8 mouse cellular contexts compared by ENCODE assay signal in genomic region chr15:100686989-100687388, GRCm38 (mm10). TPM values are rescaled to one million over a fixed set of nuclear protein-coding genes. Genes with fewer than 3 reads are reported as not detected.
DNase-seq lines count a peak whose midpoint lies in the region; ATAC-seq lines count a peak whose summit lies in the region.

No protein-coding gene starts in this region.

- peaks cover 9% of the 10 kb centered on the region for H3K9me3 ChIP-seq in erythroblast, embryonic 14.5 days (ENCODE audit: control insufficient read depth, low read length)

- H3K4me3 ChIP-seq in erythroblast, embryonic 14.5 days (replicated peaks): peak overlapping the region; percentile 40

- peaks cover 41% of the 10 kb centered on the region for H3K4me1 ChIP-seq in erythroblast, embryonic 14.5 days (ENCODE audit: control insufficient read depth)

- intact Hi-C loops in left cerebral cortex, postnatal 4 days (cut with DNase I): no loop called here

- peak; percentile 56; the same call in 1 of the 2 replicates for ATAC-seq in frontal cortex, adult (ENCODE audit: low TSS enrichment)

- no peaks in the 10 kb centered on the region for H3K36me3 ChIP-seq in erythroblast, embryonic 14.5 days (ENCODE audit: control insufficient read depth)

- no peaks in the 10 kb centered on the region for H3K27me3 ChIP-seq in erythroblast, embryonic 14.5 days (ENCODE audit: control insufficient read depth)

- DNase-seq in frontal cortex, postnatal 14 days (ENCODE audit: low spot score in 2 of 2): no peak
- DNase-seq in CD4-positive, CD25-positive, alpha-beta regulatory T cell, adult 2 months (ENCODE audit: low read depth, low spot score): peak; percentile 71
- peak; percentile 54 for DNase-seq in naive thymus-derived CD4-positive, alpha-beta T cell, adult 2 months (ENCODE audit: low read depth)
- no peak for DNase-seq in layer of hippocampus, adult 8-10 months (ENCODE audit: low spot score in 2 of 2)
- DNase-seq in cerebellum, postnatal 4 days (ENCODE audit: low spot score in 2 of 2): no peak
- no peak for DNase-seq in left cerebral cortex, postnatal 4 days

RNA-seq across cellular contexts. Expression of gene Cela1, which starts 0.7 kb away (rescaled TPM):
- 0.08 and 0.41 TPM in 2 replicates for polyA plus RNA-seq in erythroblast, embryonic 14.5 days (2012)
- 1 to 10 TPM in 3 of 4 experiments, under 1 TPM in 1; 0.68 to 7.5 (median 5.7) TPM for total RNA-seq in layer of hippocampus, adult 8-10 months (2022)
- total RNA-seq in left cerebral cortex, postnatal 4 days (2021): 1 to 10 TPM in 1 of 2 experiments, under 1 TPM in 1; 0.74 to 1.2 TPM

RNA-seq across cellular contexts. Expression of gene Bin2, which starts 17.6 kb away (rescaled TPM):
- polyA plus RNA-seq in erythroblast, embryonic 14.5 days (2012): 1.6 and 2.2 TPM in 2 replicates
- 10 to 100 TPM in 2 of 4 experiments, 1 to 10 TPM in 2; 4.5 to 15.9 (median 9.7) TPM for total RNA-seq in layer of hippocampus, adult 8-10 months (2022)
- total RNA-seq in left cerebral cortex, postnatal 4 days (2021): 1 to 10 TPM; 1.8 to 2.4 TPM

RNA-seq across cellular contexts. Expression of gene Galnt6, which starts 42.2 kb away (rescaled TPM):
- polyA plus RNA-seq in erythroblast, embryonic 14.5 days (2012): 0.04 and 0.06 TPM in 2 replicates
- 10 to 100 TPM in 2 of 4 experiments, 1 to 10 TPM in 2; 8.8 to 14.4 (median 11.5) TPM for total RNA-seq in layer of hippocampus, adult 8-10 months (2022)
- total RNA-seq in left cerebral cortex, postnatal 4 days (2021): under 1 TPM; 0.34 to 0.40 TPM

RNA-seq across cellular contexts. Expression of gene Smagp, which starts 50.2 kb away (rescaled TPM):
- 0.27 and 0.44 TPM in 2 replicates for polyA plus RNA-seq in erythroblast, embryonic 14.5 days (2012)
- total RNA-seq in layer of hippocampus, adult 8-10 months (2022): 1 to 10 TPM; 1.4 to 4.3 (median 2.7) TPM
- total RNA-seq in left cerebral cortex, postnatal 4 days (2021): 1 to 10 TPM; 2.4 to 3.2 TPM

Comparison
In these comparisons a context has a peak if more than half of its experiments do, and no peak if none do; other contexts are left out.
1. DNase-seq: peak in CD4-positive, CD25-positive, alpha-beta regulatory T cell, adult 2 months (single experiment) and naive thymus-derived CD4-positive, alpha-beta T cell, adult 2 months (single experiment); none in frontal cortex, postnatal 14 days (0 of 2), layer of hippocampus, adult 8-10 months (0 of 2), cerebellum, postnatal 4 days (0 of 2) and left cerebral cortex, postnatal 4 days (single experiment).
2. RNA of gene Galnt6, which starts 42.2 kb away (total RNA-seq): 8.8 to 14.4 TPM in layer of hippocampus, adult 8-10 months; 0.34 to 0.40 TPM in left cerebral cortex, postnatal 4 days; every median in the first group is over 4 times any median in the second.